Mouse (Mus musculus): ENCODE data around the gene Olfr288. TPM values are rescaled to one million over a fixed set of nuclear protein-coding genes. Genes with fewer than 3 reads are reported as not detected.

The Olfr288 gene
- total RNA-seq (2021) = not detected
- polyA plus RNA-seq (2012; rRNA removed) = not detected in 2 replicates
- long read RNA-seq = 0 reads

- H3K9ac ChIP-seq (ENCODE audit: low read depth, low read length) = no peak within 1 kb of the TSS
- H3K27ac ChIP-seq = no peak within 1 kb of the TSS
- DNase-seq = no peak
- no peaks in the 10 kb centered on the region for H3K4me1 ChIP-seq (ENCODE audit: control insufficient read depth, insufficient read depth, low read length)
- TF ChIP-seq CTCF (IDR thresholded peaks at IDR 0.05) (no peak), POLR2A (IDR thresholded peaks at IDR 0.05; ENCODE audit: insufficient read depth, low read depth, low read length) (no peak), EP300 (IDR thresholded peaks at IDR 0.05; ENCODE audit: insufficient read depth, low read depth, low read length) (no peak)
- no peaks in the 10 kb centered on the region for H3K27me3 ChIP-seq (ENCODE audit: control insufficient read depth, insufficient read depth, low read length)
- no peaks in the 10 kb centered on the region for H3K79me2 ChIP-seq (replicated peaks; ENCODE audit: control insufficient read depth, insufficient read depth, low read length)
- 69% methylated on average over 3 of the region's 3 CpGs for WGBS
- intact Hi-C loops (cut with DNase I) = no loop called here
- H3K4me3 ChIP-seq = no peak within 1 kb of the TSS
- H3K36me3 ChIP-seq (ENCODE audit: control insufficient read depth, insufficient read depth, low read length) = no peaks in the 10 kb centered on the region
Observed at GRCm38 (mm10) chr15:98195442-98195841, at the start of gene Olfr288. TSS of gene Olfr288 (minus strand) at chr15:98195542.

DNA sequence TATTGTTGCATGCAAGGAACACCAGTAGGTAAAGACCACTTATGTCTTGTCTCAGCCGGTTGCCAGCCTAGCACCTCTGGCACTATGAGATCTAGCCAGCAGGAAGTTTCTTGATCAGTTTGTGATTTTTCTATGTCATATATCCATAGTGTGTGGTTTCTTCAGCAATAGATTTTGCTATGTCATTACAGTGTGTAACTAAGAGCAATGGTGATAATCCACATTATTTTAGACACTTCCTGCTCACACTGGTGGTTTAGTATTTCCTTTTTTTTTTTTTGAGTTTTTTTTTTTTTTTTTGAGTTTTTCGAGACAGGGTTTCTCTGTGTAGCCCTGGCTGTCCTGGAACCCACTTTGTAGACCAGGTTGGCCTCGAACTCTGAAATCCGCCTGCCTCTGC lies 40.1 kb upstream of the Olfr288 start:
- no peaks in the 10 kb centered on the region; the same call in none of the 2 replicates for H3K27me3 ChIP-seq (ENCODE audit: control insufficient read depth, insufficient read depth, low read length)
- H3K36me3 ChIP-seq (ENCODE audit: control insufficient read depth, insufficient read depth, low read length) = no peaks in the 10 kb centered on the region
- H3K27ac ChIP-seq = no peak overlapping the region
- DNase-seq = no peak
- H3K79me2 ChIP-seq (replicated peaks; ENCODE audit: control insufficient read depth, insufficient read depth, low read length) = no peaks in the 10 kb centered on the region
- H3K4me1 ChIP-seq (ENCODE audit: control insufficient read depth, insufficient read depth, low read length) = no peaks in the 10 kb centered on the region
- H3K4me3 ChIP-seq = no peak overlapping the region
- no peak for TF ChIP-seq EP300 (IDR thresholded peaks at IDR 0.05; ENCODE audit: insufficient read depth, low read depth, low read length)
- TF ChIP-seq CTCF (IDR thresholded peaks at IDR 0.05) = no peak
- TF ChIP-seq POLR2A (IDR thresholded peaks at IDR 0.05; ENCODE audit: insufficient read depth, low read depth, low read length) = no peak
- no peak overlapping the region for H3K9ac ChIP-seq (ENCODE audit: low read depth, low read length)
- intact Hi-C loops (cut with DNase I) = no loop called here
- WGBS = 81% methylated on average over 4 of the region's 4 CpGs

GRCm38 (mm10) chr15:98234350-98234749 lies 39.0 kb upstream of the Olfr288 start, which contains the start of gene Olfr286:
TSS of gene Olfr286 (minus strand) at chr15:98234450.
- H3K4me3 ChIP-seq = no peak within 1 kb of the TSS
- TF ChIP-seq EP300 (IDR thresholded peaks at IDR 0.05; ENCODE audit: insufficient read depth, low read depth, low read length) (no peak), POLR2A (IDR thresholded peaks at IDR 0.05; ENCODE audit: insufficient read depth, low read depth, low read length) (no peak), CTCF (IDR thresholded peaks at IDR 0.05) (no peak)
- no peak within 1 kb of the TSS for H3K9ac ChIP-seq (ENCODE audit: low read depth, low read length)
- H3K27ac ChIP-seq = no peak within 1 kb of the TSS
- WGBS = 75% methylated on average over 4 of the region's 4 CpGs
- H3K27me3 ChIP-seq (ENCODE audit: control insufficient read depth, insufficient read depth, low read length) = no peaks in the 10 kb centered on the region; the same call in none of the 2 replicates
- intact Hi-C loops (cut with DNase I) = no loop called here
- no peaks in the 10 kb centered on the region for H3K36me3 ChIP-seq (ENCODE audit: control insufficient read depth, insufficient read depth, low read length)
- no peak for DNase-seq
- H3K4me1 ChIP-seq (ENCODE audit: control insufficient read depth, insufficient read depth, low read length) = no peaks in the 10 kb centered on the region
- no peaks in the 10 kb centered on the region for H3K79me2 ChIP-seq (replicated peaks; ENCODE audit: control insufficient read depth, insufficient read depth, low read length)

DNA sequence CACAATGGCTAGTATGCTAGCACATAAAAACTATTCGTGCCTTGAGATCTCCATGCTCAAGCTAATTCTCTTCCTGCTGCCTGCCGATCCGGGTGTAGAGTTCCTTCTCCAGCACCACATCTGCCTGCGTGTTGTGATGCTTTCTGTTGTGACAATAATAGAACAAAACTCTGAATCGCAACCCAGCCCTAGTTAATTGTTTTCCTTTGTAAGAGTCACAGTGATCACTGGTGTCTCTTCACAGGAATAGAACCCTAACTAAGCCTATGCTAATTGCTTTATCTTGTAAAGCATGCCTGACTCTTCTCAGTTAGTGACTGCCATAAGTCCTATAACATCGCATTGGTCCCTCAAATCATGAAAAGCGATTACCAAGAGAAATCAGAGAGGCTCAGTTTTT lies 30.8 kb upstream of the Olfr288 start:
- H3K9ac ChIP-seq (ENCODE audit: low read depth, low read length) = no peak overlapping the region
- no peak overlapping the region for H3K27ac ChIP-seq
- H3K27me3 ChIP-seq (ENCODE audit: control insufficient read depth, insufficient read depth, low read length) = no peaks in the 10 kb centered on the region
- WGBS = 71% methylated on average over 7 of the region's 7 CpGs
- no peaks in the 10 kb centered on the region for H3K36me3 ChIP-seq (ENCODE audit: control insufficient read depth, insufficient read depth, low read length)
- H3K4me1 ChIP-seq (ENCODE audit: control insufficient read depth, insufficient read depth, low read length) = no peaks in the 10 kb centered on the region
- TF ChIP-seq POLR2A (IDR thresholded peaks at IDR 0.05; ENCODE audit: insufficient read depth, low read depth, low read length) (no peak), EP300 (IDR thresholded peaks at IDR 0.05; ENCODE audit: insufficient read depth, low read depth, low read length) (no peak), CTCF (IDR thresholded peaks at IDR 0.05) (no peak)
- DNase-seq = no peak
- intact Hi-C loops (cut with DNase I) = no loop called here
- no peak overlapping the region for H3K4me3 ChIP-seq
- H3K79me2 ChIP-seq (replicated peaks; ENCODE audit: control insufficient read depth, insufficient read depth, low read length) = no peaks in the 10 kb centered on the region

DNA sequence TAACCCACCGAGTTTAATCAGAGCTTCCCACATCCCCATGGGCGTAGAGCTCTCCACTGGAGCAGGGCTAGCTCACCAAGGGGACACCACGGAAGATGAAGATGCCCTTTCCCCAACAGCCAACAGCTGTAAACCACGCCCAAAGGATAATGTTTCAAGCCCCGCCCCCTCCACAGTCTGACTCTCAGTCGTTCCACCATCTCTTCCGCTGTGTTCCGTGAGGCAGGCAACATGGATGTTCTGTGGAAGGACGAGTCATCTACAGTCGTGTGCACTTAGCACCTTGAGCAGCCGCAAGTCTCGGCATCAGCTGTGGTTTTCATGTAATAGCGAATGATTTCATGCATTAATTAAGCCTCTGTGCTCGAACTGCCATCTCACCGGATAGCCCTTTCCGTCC lies 30.3 kb upstream of the Olfr288 start:
- intact Hi-C loops (cut with DNase I) = no loop called here
- no peaks in the 10 kb centered on the region for H3K79me2 ChIP-seq (replicated peaks; ENCODE audit: control insufficient read depth, insufficient read depth, low read length)
- no peak for DNase-seq
- no peak overlapping the region for H3K4me3 ChIP-seq
- WGBS = 43% methylated on average over 16 of the region's 16 CpGs
- no peak overlapping the region for H3K9ac ChIP-seq (ENCODE audit: low read depth, low read length)
- H3K27me3 ChIP-seq (ENCODE audit: control insufficient read depth, insufficient read depth, low read length) = no peaks in the 10 kb centered on the region
- H3K27ac ChIP-seq = no peak overlapping the region
- TF ChIP-seq EP300 (IDR thresholded peaks at IDR 0.05; ENCODE audit: insufficient read depth, low read depth, low read length) (no peak), POLR2A (IDR thresholded peaks at IDR 0.05; ENCODE audit: insufficient read depth, low read depth, low read length) (no peak), CTCF (IDR thresholded peaks at IDR 0.05) (no peak)
- H3K4me1 ChIP-seq (ENCODE audit: control insufficient read depth, insufficient read depth, low read length) = no peaks in the 10 kb centered on the region
- no peaks in the 10 kb centered on the region for H3K36me3 ChIP-seq (ENCODE audit: control insufficient read depth, insufficient read depth, low read length)

GRCm38 (mm10) chr15:98222377-98222776 lies 27.0 kb upstream of the Olfr288 start:
- DNase-seq = no peak
- Histone ChIP-seq H3K79me2 (replicated peaks; ENCODE audit: control insufficient read depth, insufficient read depth, low read length) (no peaks in the 10 kb centered on the region), H3K4me1 (ENCODE audit: control insufficient read depth, insufficient read depth, low read length) (no peaks in the 10 kb centered on the region), H3K27ac (no peak overlapping the region), H3K27me3 (ENCODE audit: control insufficient read depth, insufficient read depth, low read length) (no peaks in the 10 kb centered on the region), H3K4me3 (no peak overlapping the region), H3K36me3 (ENCODE audit: control insufficient read depth, insufficient read depth, low read length) (no peaks in the 10 kb centered on the region), H3K9ac (ENCODE audit: low read depth, low read length) (no peak overlapping the region)
- TF ChIP-seq CTCF (IDR thresholded peaks at IDR 0.05) (no peak), POLR2A (IDR thresholded peaks at IDR 0.05; ENCODE audit: insufficient read depth, low read depth, low read length) (no peak), EP300 (IDR thresholded peaks at IDR 0.05; ENCODE audit: insufficient read depth, low read depth, low read length) (no peak)
- intact Hi-C loops (cut with DNase I) = no loop called here
